Mouse (Mus musculus): ENCODE measurements around the gene Zfp512. TPM values are rescaled to one million over a fixed set of nuclear protein-coding genes. Genes with fewer than 3 reads are reported as not detected.

The Zfp512 gene
- total and polyA plus RNA-seq, 2 experiments from 2014 or later = 55.0 to 73.9 TPM

DNA sequence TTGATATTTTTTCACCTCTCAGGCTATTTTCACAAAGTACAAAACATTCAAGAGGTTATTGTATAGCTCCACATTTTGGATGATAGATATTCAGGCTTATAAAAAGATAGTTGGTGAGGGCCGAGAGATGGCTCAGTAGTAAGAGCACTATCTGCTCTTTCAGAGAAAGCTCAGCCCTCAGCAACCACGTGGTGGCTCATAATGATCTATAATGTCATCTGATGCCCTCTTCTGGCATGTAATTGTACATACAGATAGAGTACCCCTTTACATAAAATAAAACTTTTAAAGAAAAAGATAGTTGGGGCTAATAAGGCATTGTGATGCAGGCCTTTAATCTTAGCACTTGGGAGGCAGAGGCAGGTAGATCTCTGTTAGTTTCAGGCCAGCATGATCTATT is 76.3 kb downstream of the Zfp512 start:
- Histone ChIP-seq H3K9ac (replicated peaks; ENCODE audit: low read length) (no peak overlapping the region), H3K27ac (no peak overlapping the region), H3K9me3 (ENCODE audit: low read length) (no peaks in the 10 kb centered on the region), H3K36me3 (ENCODE audit: insufficient read depth, low read length) (peaks cover 31% of the 10 kb centered on the region; the same call in 1 of the 2 replicates), H3K4me1 (ENCODE audit: insufficient read depth, low read length) (peaks cover 16% of the 10 kb centered on the region), H3K27me3 (ENCODE audit: insufficient read depth, low read length) (no peaks in the 10 kb centered on the region), H3K4me2 (ENCODE audit: low read depth, low read length) (peak overlapping the region; percentile 99), H3K4me3 (ENCODE audit: low read length) (no peak overlapping the region)
- TF ChIP-seq CTCF (IDR thresholded peaks at IDR 0.05; ENCODE audit: low read depth) = no peak
- no peak for ATAC-seq
- no peak for DNase-seq (ENCODE audit: low spot score)
- 47% methylated on average over 2 of the region's 2 CpGs for WGBS

Other genes starting within 250 kb of the Zfp512 start
- 67.4 and 90.4 TPM in 2 replicates for gene Ppm1g, start 231.7 kb upstream of the Zfp512 start, total RNA-seq (2014; rRNA removed)
- gene Ppm1g, start 231.7 kb upstream of the Zfp512 start, polyA plus RNA-seq (2015; fragmentation: Nextera tagmentation; extraction: Ambion mirVana) = 155 and 157 TPM in 2 replicates
- gene Nrbp1, start 211.6 kb upstream of the Zfp512 start, total RNA-seq (2014; rRNA removed) = 100 and 124 TPM in 2 replicates
- 134 and 139 TPM in 2 replicates for gene Nrbp1, start 211.6 kb upstream of the Zfp512 start, polyA plus RNA-seq (2015; fragmentation: Nextera tagmentation; extraction: Ambion mirVana)
- gene Gm9970, start 211.2 kb upstream of the Zfp512 start, total RNA-seq (2014; rRNA removed) = 7.0 TPM in 1 of 2 replicates, not detected in the other
- gene Gm9970, start 211.2 kb upstream of the Zfp512 start, polyA plus RNA-seq (2015; fragmentation: Nextera tagmentation; extraction: Ambion mirVana) = 0.29 and 0.84 TPM in 2 replicates
- 2.4 and 3.2 TPM in 2 replicates for gene Krtcap3, start 200.7 kb upstream of the Zfp512 start, total RNA-seq (2014; rRNA removed)
- gene Krtcap3, start 200.7 kb upstream of the Zfp512 start, polyA plus RNA-seq (2015; fragmentation: Nextera tagmentation; extraction: Ambion mirVana) = 2.5 and 2.9 TPM in 2 replicates
- gene Ift172, start 161.3 kb upstream of the Zfp512 start, total RNA-seq (2014; rRNA removed) = 38.2 and 41.8 TPM in 2 replicates
- 16.7 and 18.2 TPM in 2 replicates for gene Ift172, start 161.3 kb upstream of the Zfp512 start, polyA plus RNA-seq (2015; fragmentation: Nextera tagmentation; extraction: Ambion mirVana)
- 184 and 187 TPM in 2 replicates for gene Fndc4, start 156.4 kb upstream of the Zfp512 start, total RNA-seq (2014; rRNA removed)
- gene Fndc4, start 156.4 kb upstream of the Zfp512 start, polyA plus RNA-seq (2015; fragmentation: Nextera tagmentation; extraction: Ambion mirVana) = 122 TPM in 2 replicates
- 0.89 TPM in 1 of 2 replicates, not detected in the other for gene Gckr, start 155.0 kb upstream of the Zfp512 start, total RNA-seq (2014; rRNA removed)
- 0.56 and 0.93 TPM in 2 replicates for gene Gckr, start 155.0 kb upstream of the Zfp512 start, polyA plus RNA-seq (2015; fragmentation: Nextera tagmentation; extraction: Ambion mirVana)
- gene 4930548H24Rik, start 33.3 kb downstream of the Zfp512 start, total RNA-seq (2014; rRNA removed) = 0.21 and 0.40 TPM in 2 replicates
- gene 4930548H24Rik, start 33.3 kb downstream of the Zfp512 start, polyA plus RNA-seq (2015; fragmentation: Nextera tagmentation; extraction: Ambion mirVana) = 0.18 TPM in 1 of 2 replicates, not detected in the other
- 30.9 and 42.4 TPM in 2 replicates for gene Gpn1, start 42.3 kb downstream of the Zfp512 start, total RNA-seq (2014; rRNA removed)
- 69.2 and 70.2 TPM in 2 replicates for gene Gpn1, start 42.3 kb downstream of the Zfp512 start, polyA plus RNA-seq (2015; fragmentation: Nextera tagmentation; extraction: Ambion mirVana)
- 38.0 and 43.4 TPM in 2 replicates for gene Slc4a1ap, start 74.6 kb downstream of the Zfp512 start, total RNA-seq (2014; rRNA removed)
- 32.0 and 32.5 TPM in 2 replicates for gene Slc4a1ap, start 74.6 kb downstream of the Zfp512 start, polyA plus RNA-seq (2015; fragmentation: Nextera tagmentation; extraction: Ambion mirVana)
- 24.1 and 25.6 TPM in 2 replicates for gene Supt7l, start 75.4 kb downstream of the Zfp512 start, total RNA-seq (2014; rRNA removed)
- gene Supt7l, start 75.4 kb downstream of the Zfp512 start, polyA plus RNA-seq (2015; fragmentation: Nextera tagmentation; extraction: Ambion mirVana) = 20.5 and 21.9 TPM in 2 replicates
- gene Mrpl33, start 144.5 kb downstream of the Zfp512 start, total RNA-seq (2014; rRNA removed) = 76.8 and 82.5 TPM in 2 replicates
- gene Mrpl33, start 144.5 kb downstream of the Zfp512 start, polyA plus RNA-seq (2015; fragmentation: Nextera tagmentation; extraction: Ambion mirVana) = 293 and 315 TPM in 2 replicates
- gene Rbks, start 245.2 kb downstream of the Zfp512 start, total RNA-seq (2014; rRNA removed) = 0.47 and 1.6 TPM in 2 replicates
- gene Rbks, start 245.2 kb downstream of the Zfp512 start, polyA plus RNA-seq (2015; fragmentation: Nextera tagmentation; extraction: Ambion mirVana) = 2.4 and 3.2 TPM in 2 replicates
- 31.2 and 31.5 TPM in 2 replicates for gene Babam2, start 245.3 kb downstream of the Zfp512 start, total RNA-seq (2014; rRNA removed)
- 62.5 and 66.2 TPM in 2 replicates for gene Babam2, start 245.3 kb downstream of the Zfp512 start, polyA plus RNA-seq (2015; fragmentation: Nextera tagmentation; extraction: Ambion mirVana)